Mouse (Mus musculus) T-helper 2 cell (primary cell): ENCODE data around the gene Tas2r106.

Experiments used
- in situ Hi-C: fragments of 300-600 bp; cut with MboI, MseI; formaldehyde crosslinking; loops from one replicate; pipeline ENCODE4 v1.15.1; 2025; ENCODE audit warnings: high pct_unique_total_duplicates

Tas2r106 gene

DNA sequence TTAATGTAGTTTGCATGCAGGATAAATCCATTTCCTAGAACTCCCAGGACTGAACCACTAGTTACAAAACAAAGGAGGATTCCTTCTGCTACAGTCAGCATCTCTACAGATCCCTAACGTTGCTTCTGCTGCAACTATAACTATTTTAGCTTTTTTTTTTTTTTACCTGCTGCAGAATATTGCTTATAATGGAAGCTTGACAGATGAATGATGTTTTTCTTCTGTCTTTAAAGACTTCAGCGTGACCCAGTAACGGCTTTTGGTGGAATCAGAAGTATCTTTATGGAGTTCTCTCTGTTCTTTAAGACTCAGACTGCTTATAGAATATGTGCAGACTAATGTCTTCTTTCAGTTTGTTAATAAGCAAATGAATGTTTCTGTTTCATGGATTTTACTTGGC is at the start of gene Tas2r106:
Gene Tas2r106, minus strand, starts transcription at position 101 of the 400 bp plus-strand sequence.
- in situ Hi-C loops = no loop called here

DNA sequence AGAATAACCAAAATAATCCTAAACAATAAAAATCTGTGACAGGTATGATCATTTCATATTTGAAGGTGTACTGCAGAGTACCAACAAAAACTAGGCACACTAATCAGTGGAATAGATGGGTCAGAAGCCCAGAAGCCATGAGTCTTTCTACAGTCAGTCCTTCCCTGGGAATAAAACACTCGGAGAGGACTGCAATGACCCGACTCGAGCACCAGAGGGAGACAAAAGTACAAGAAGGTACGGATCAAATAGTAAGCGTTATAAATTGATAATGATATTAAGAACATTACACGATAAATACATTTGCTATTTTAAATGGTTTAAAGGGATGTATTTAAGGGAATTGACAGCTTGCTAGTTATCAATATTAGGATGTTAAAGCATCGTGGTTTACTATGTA is 34.1 kb upstream of the Tas2r106 start:
- in situ Hi-C loops = no loop called here

DNA sequence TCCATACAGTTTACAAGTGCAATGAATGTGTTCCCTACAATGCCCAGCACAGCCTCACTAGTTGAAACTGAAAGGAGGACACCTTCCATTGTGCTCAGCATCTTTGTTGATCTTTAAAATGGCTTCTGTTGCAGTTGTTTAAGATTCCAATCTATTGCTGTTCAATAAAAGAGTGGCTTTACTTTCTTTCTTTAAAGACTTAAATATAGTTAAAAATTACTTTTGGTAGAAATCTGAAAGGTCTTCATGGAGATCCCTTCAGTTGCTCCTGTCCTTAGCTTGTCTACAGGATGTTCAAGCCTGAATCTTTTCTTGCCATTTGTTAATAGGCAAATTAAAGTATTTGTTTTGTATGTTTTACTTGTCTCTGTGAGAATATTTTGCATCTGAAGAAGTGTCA is 11.3 kb upstream of the Tas2r106 start, which contains the start of gene Tas2r114:
Gene Tas2r114, minus strand, starts transcription at position 101 of the 400 bp plus-strand sequence.
- in situ Hi-C loops = no loop called here

DNA sequence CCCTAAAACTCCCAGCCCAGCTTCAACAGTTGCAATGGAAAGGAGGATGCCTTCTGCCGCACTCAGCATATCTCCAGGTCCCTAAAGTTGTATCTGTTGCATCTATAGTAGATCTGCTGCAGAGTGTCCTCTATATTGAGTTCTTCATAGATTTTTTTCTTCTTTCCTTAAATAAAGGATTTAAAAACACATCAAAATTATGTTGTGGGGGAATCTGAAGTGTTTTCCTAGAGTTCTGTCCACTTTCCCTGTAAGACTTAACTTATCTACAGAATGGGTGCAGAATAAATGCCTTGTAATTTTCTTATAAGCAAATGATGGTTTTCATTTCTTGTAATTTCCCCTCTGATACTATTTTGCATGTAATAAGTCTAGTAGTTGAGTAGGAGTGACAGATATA is 8.7 kb upstream of the Tas2r106 start, which contains the start of gene Tas2r105:
Gene Tas2r105, minus strand, starts transcription at position 101 of the 400 bp plus-strand sequence.
- in situ Hi-C loops = no loop called here

DNA sequence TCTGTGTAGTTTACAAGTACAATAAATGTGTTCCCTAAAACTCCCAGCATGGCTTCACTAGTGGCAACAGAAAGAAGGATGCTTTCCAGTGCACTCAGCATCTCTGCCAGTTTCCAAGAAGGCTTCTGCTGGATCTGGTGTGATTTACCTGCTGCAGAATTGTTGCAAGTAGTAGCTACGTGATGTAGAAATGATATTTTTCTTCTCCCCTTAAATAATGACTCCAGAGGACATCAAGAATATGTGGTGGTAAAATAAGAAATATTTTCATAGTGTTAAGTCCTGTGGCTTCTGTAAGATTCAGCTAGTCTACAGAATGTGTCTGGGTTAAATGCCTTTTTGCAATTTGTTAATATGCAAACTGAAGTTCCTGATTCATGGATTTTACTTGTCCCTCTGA is 7.0 kb upstream of the Tas2r106 start, which contains the start of gene Tas2r104:
Gene Tas2r104, minus strand, starts transcription at position 101 of the 400 bp plus-strand sequence.
- in situ Hi-C loops = no loop called here

DNA sequence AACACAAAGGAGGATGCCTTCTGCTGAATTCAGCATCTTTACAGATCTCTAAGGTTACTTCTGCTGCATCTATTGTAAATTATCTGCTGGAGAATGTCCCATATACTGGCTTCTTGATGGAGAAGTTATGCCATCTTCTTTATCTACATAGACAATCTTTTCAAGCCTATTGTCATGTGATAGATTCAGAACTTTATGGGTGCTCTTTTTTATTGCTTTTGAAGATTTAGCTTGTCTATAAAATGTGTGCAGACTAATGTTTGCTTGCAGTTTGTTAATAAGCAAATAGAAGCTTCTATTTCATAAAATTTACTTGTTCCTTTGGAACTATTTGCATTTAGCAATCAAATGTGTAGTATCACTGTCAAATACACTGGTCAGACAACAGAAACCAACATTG is 18.6 kb downstream of the Tas2r106 start, which contains the start of gene Tas2r107:
Gene Tas2r107, minus strand, starts transcription at position 101 of the 400 bp plus-strand sequence.
- in situ Hi-C loops = no loop called here

DNA sequence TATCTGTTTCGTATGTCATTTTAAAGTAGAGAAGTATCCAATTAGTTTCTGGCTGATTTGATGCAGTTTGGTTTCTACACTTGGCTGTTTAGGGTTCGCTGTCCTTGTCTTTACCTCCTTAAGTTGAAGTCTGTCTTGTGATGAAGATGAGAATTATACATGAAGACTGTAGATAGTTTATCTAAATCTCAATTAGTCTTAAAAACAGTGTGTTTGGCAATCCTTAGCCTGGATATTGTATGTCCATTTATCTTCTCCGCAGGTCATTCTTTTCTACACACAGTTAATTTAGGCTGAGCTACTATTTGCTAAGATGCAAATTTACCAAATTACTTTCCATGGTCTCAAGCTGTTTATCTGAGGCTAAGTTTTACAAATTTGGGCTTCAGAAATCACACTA is 47.9 kb downstream of the Tas2r106 start, which contains the start of gene Tas2r130:
Gene Tas2r130, minus strand, starts transcription at position 101 of the 400 bp plus-strand sequence.
- in situ Hi-C loops = no loop called here
